Mouse (Mus musculus) liver, adult 2 months (tissue): ENCODE results near the gene Prr12.

Experiments used
- CTCF ChIP-seq: fragments of 200-500 bp; IDR thresholded peaks from 2 replicates; pipeline ENCODE4 v1.5.1; 2011; ENCODE audit warnings: low read depth, low read length, control low read depth
- POLR2A ChIP-seq: fragments of 200-500 bp; IDR thresholded peaks from 2 replicates; pipeline ENCODE4 v1.6.1; 2011; ENCODE audit warnings: low read length, control low read depth; ENCODE audit not compliant: insufficient read depth; ENCODE audit errors: extremely low read depth

DNA sequence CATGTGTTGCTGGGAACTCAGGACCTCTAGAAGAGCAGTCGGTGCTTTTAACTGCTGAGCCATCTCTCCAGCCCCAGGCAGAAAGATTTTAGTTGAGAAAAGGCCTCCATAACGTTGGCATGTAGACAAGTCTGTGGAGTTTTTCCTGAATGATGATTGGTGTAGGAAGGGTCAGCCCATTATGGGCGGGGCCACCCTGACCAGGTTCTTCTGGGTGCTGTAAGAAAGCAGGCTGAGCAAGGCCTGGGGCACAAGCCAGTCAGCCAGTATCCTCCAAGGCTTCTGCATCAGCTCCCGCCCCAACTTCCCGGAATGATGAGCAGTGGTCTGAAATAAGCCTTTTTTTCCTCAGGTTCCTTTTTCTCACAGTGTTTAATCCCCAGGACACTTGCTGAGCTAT lies 28.3 kb upstream of the Prr12 start:
- no peak for TF ChIP-seq POLR2A
- no peak for TF ChIP-seq CTCF
